Mouse (Mus musculus) macrophage (primary cell): ENCODE results near the gene Gm33543. TPM values are rescaled to one million over a fixed set of nuclear protein-coding genes. Genes with fewer than 3 reads are reported as not detected.

Experiments used
- H3K27ac ChIP-seq: fragments of 350-480 bp; formaldehyde crosslinking; 2 replicates; pipeline ENCODE4 v1.9.0; 2021
- H3K36me3 ChIP-seq: fragments of 350-480 bp; formaldehyde crosslinking; 2 replicates; pipeline ENCODE4 v1.9.0; 2021; ENCODE audit errors: inconsistent target
- H3K4me3 ChIP-seq: fragments of 350-480 bp; formaldehyde crosslinking; 2 replicates; pipeline ENCODE4 v1.9.0; 2021; ENCODE audit errors: inconsistent target
- H3K79me2 ChIP-seq: fragments of 350-480 bp; formaldehyde crosslinking; 2 replicates; pipeline ENCODE4 v1.9.0; 2021; ENCODE audit errors: inconsistent target
- WGBS: methylation state at CpG from one replicate; pipeline ENCODE4 v1.1.7; 2026; ENCODE audit warnings: inconsistent platforms; ENCODE audit not compliant: missing documents; 5-methylcytosine and 5-hydroxymethylcytosine counted together
- polyA plus RNA-seq: library from polyadenylated mRNA; stranded (reverse); fragments of 250-400 nt; gene quantifications from 3 replicates; pipeline ENCODE4 v1.2.4, GENCODE M21; 2018; ENCODE audit warnings: inconsistent platforms

Gm33543 gene
- polyA plus RNA-seq, 1 experiment from 2014 or later: not detected

DNA sequence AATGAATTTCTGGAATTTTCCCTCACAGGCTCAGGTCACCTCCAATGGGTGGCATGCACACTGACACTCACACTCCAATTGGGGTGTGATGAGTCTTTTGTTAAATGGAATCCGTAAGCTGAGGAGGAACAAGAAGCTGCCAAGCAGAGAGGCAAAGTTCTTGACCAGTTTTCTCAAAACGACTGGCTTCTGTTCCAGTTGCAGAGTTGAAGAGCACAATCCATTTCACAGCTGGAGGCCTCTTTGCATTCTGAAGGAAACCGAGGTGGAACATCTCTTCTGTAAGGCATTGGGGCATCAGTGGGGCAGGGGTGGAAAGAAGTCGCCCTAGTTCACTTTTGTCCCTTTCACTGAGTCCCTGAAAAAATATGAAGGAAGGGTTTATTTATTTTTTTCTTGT, 30.9 kb downstream of the Gm33543 start:
- Histone ChIP-seq H3K36me3 (no peaks in the 10 kb centered on the region), H3K79me2 (no peaks in the 10 kb centered on the region), H3K27ac (no peak overlapping the region), H3K4me3 (no peak overlapping the region)
- WGBS: 94% methylated on average over 4 of the region's 4 CpGs

DNA sequence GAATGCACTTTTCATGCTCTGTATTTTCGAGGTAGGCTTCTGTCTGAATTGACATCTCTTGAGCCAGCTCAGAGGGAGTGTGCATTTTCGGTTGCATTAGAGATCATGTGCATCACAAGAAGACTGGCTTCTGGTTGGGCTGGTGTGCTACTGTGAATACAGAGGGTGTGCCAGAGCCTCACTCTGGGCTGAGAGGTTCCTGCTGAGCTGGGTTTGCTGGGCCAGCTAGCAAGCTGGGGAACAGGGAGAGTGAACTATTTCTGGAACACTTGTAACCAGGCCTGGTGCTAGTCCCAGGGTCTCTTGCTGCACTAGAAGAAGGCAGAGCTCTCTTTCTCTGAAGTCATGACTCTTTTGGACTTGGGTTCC, 41.3 kb downstream of the Gm33543 start:
- 92% methylated on average over 2 of the region's 2 CpGs for WGBS

GRCm38 (mm10) chr10:95800693-95801442, 41.9 kb downstream of the Gm33543 start:
- Histone ChIP-seq H3K36me3 (no peaks in the 10 kb centered on the region), H3K4me3 (no peak overlapping the region), H3K79me2 (no peaks in the 10 kb centered on the region), H3K27ac (no peak overlapping the region)
- 96% methylated on average over 7 of the region's 7 CpGs for WGBS

More for the DNA sequence above, 41.3 kb downstream of the Gm33543 start:
- H3K4me3 ChIP-seq: no peak overlapping the region
- no peaks in the 10 kb centered on the region for H3K79me2 ChIP-seq
- no peak overlapping the region for H3K27ac ChIP-seq
- H3K36me3 ChIP-seq: no peaks in the 10 kb centered on the region

DNA sequence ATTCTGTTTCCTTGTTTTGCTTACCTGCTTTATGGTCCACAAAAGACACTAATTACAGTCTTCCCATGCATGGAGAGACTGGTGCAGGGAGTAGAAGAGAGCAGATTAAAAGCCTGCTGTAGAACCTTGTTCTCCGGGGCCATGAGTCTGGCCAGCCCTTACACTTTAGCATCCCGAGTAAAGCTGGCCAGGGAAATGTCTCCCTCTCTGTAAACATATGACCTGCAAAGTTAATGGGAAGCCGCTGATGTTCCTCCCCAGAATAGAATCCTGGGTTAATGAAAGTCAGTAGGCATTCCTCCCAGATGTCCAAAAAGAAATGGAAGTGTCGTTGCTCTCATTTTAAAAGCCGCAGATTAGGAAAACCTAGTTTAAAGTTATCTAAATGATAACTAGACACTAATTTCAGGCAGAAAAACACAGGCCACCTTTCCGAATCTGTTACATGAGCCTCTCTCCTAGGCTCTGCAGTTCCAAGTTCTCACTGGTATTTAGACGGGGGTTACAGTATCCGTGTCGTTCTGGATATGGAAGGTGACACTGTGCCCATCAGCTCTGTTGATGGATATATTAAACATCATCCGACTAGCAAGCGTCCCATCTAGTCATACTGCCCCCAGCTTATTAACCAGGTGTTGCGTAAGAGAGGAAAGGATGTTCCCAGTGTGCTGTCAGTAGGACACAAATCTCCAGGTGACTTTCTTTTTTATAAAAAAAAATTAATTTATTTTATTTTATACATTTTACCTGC, 44.9 kb downstream of the Gm33543 start:
- Histone ChIP-seq H3K4me3 (no peak overlapping the region), H3K27ac (no peak overlapping the region), H3K36me3 (no peaks in the 10 kb centered on the region), H3K79me2 (no peaks in the 10 kb centered on the region)
- WGBS: 98% methylated on average over 12 of the region's 12 CpGs

GRCm38 (mm10) chr10:95795500-95795899, 47.2 kb downstream of the Gm33543 start:
- no peak overlapping the region for H3K4me3 ChIP-seq
- no peaks in the 10 kb centered on the region for H3K79me2 ChIP-seq
- no peaks in the 10 kb centered on the region for H3K36me3 ChIP-seq
- 53% methylated on average over 4 of the region's 4 CpGs for WGBS
- no peak overlapping the region for H3K27ac ChIP-seq

DNA sequence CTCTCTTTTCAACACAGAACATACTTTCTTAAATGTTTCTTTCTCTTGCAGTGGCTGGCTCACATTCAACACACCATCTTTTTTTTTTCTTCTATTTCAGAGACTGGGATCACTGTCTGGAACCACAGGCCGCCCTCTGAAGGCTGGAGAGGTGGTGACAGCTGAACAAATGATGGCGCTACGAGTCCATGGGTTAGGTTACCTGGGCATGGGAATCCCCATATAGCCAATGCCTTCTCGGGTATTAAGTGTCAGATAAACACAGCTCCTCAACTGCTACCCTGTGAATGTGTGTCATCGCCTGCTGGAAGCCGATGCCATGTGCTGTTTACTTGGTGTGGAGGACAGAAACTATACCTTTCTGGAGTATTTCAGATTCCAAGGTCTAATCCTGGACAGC, 48.0 kb downstream of the Gm33543 start:
- WGBS: 100% methylated on average over 4 of the region's 6 CpGs
- Histone ChIP-seq H3K79me2 (no peaks in the 10 kb centered on the region), H3K27ac (no peak overlapping the region), H3K36me3 (no peaks in the 10 kb centered on the region), H3K4me3 (no peak overlapping the region)

DNA sequence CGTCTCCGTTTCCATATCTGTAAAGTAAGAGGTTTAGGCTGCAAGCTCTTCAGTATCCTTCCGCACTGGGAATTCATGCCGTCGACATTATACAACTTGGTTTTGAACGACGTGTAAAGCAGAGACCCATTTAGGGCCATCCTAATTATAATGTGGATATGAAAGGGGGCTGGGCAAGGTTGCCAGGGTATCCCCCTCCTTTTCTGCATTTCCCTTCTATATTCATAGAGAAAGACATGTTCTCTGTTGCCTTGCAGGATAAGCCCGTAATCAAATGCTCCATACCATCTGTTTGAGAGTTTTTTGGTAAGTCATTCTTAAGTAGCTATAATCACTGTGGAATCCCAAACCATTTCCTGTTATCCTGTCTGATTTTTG, 51.3 kb downstream of the Gm33543 start:
- no peaks in the 10 kb centered on the region for H3K79me2 ChIP-seq
- no peak overlapping the region for H3K4me3 ChIP-seq
- H3K36me3 ChIP-seq: no peaks in the 10 kb centered on the region
- 94% methylated on average over 8 of the region's 8 CpGs for WGBS
- no peak overlapping the region for H3K27ac ChIP-seq

GRCm38 (mm10) chr10:95790771-95791426, 51.8 kb downstream of the Gm33543 start:
- Histone ChIP-seq H3K4me3 (no peak overlapping the region), H3K27ac (no peak overlapping the region), H3K36me3 (no peaks in the 10 kb centered on the region), H3K79me2 (no peaks in the 10 kb centered on the region)
- 83% methylated on average over 15 of the region's 15 CpGs for WGBS

GRCm38 (mm10) chr10:95787176-95787575, 55.6 kb downstream of the Gm33543 start:
- H3K27ac ChIP-seq: no peak overlapping the region
- no peak overlapping the region for H3K4me3 ChIP-seq
- no peaks in the 10 kb centered on the region for H3K79me2 ChIP-seq
- WGBS: 94% methylated on average over 2 of the region's 2 CpGs
- no peaks in the 10 kb centered on the region for H3K36me3 ChIP-seq

DNA sequence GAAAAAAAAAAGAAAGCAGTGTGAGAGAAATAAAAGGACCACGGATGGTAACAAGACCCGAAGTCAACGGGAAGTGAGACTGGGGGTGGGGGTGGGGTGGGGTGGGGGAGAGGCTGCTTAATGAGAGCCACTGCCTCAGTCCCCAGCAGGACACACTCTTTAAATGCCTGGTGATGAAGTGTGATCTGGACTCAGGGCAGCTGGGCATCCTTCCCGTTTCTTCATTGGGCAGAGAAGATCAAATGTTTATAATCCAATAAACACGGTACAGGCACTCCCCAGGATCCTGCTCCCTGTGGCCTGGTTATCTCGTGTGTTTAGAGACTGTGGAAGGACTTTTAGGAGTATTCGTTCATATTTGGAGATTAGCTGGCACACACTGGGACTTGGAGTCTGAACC, 57.9 kb downstream of the Gm33543 start:
- no peaks in the 10 kb centered on the region for H3K79me2 ChIP-seq
- H3K27ac ChIP-seq: no peak overlapping the region
- no peak overlapping the region for H3K4me3 ChIP-seq
- no peaks in the 10 kb centered on the region for H3K36me3 ChIP-seq
- 69% methylated on average over 7 of the region's 7 CpGs for WGBS

DNA sequence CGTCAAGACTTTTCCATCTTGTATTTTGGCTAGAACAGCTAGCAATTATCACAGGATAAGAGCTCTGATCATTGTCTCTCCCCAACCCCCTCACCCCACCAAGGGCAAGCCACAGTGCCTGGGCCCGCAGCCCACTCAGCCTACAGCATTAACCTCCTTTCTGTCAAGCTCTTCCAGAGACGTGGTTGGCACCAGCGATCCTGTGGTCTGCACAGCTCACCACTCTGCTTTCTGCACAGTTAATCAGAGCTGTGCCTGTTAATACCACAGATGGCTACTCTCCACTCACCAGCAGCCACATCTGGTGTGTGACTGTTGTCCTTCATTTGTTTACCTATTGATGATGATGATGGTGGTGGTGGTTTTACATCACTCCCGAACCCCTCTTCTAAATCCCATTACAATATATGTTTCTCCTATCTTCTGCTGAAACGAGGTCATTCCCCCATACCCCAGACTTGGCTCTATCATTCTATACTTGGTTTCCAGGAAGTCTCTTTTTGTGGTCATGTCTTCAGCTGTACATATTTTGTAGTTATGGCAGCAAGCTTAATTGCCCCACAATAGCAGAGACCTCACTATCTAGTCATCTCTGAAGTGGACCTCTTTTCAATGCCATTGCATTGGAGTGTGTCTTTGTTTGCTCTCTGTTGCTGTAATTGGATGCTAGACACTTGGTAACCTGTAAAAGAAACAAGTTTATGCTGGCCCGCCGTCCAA, 61.7 kb downstream of the Gm33543 start:
- H3K36me3 ChIP-seq: no peaks in the 10 kb centered on the region
- no peak overlapping the region for H3K4me3 ChIP-seq
- H3K79me2 ChIP-seq: no peaks in the 10 kb centered on the region
- WGBS: 57% methylated on average over 8 of the region's 8 CpGs
- no peak overlapping the region for H3K27ac ChIP-seq

DNA sequence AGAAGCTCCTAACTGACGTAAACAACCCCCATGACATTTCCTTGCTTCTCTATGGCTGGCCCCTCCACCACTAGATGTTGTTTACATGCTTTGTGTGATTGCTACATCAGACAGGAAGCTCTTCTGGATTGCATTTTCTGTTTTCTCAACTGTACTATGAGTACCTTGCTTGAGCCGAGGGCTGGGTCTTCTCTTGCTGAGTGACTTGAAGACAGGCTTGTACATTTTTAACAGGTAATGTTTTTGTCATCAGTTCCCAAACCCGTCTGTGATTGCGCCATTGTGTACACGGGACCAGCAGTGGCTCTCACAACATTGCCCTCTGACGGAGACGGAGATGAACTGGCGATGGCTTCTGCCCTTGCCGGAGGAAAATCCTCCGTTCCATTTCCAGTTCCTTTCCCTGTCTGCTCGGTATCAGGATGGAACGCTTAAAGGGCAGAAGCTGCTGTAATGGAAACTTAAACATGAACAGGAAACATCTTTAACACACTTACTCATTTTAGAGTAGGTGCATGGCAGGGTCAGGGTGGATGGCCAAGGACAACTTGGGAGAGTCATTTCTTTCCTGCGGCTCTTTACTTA, 62.8 kb downstream of the Gm33543 start:
- WGBS: 72% methylated on average over 13 of the region's 13 CpGs
- H3K27ac ChIP-seq: no peak overlapping the region
- H3K79me2 ChIP-seq: no peaks in the 10 kb centered on the region
- no peak overlapping the region for H3K4me3 ChIP-seq
- no peaks in the 10 kb centered on the region for H3K36me3 ChIP-seq

DNA sequence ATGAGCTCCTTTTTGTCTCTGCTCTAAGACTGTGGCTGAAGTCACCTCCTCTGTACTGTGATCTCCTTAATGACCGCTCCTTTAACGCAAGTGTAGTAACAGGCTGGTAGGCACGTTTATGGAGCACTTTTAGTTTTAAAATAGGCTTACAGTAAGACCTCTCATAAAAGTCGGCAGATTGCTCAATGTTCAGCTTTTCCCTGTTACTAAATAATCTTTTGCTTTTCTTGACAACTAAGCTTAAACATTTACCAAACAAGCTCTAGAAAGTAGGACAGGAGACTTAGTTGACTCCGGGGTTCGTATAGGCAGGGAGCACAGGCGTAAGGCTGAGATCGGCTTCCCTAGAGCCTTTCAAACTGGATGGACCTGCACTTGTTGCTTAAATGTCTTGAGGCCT, 64.1 kb downstream of the Gm33543 start:
- WGBS: 76% methylated on average over 8 of the region's 8 CpGs
- no peaks in the 10 kb centered on the region for H3K36me3 ChIP-seq
- no peaks in the 10 kb centered on the region for H3K79me2 ChIP-seq
- no peak overlapping the region for H3K27ac ChIP-seq
- H3K4me3 ChIP-seq: no peak overlapping the region

DNA sequence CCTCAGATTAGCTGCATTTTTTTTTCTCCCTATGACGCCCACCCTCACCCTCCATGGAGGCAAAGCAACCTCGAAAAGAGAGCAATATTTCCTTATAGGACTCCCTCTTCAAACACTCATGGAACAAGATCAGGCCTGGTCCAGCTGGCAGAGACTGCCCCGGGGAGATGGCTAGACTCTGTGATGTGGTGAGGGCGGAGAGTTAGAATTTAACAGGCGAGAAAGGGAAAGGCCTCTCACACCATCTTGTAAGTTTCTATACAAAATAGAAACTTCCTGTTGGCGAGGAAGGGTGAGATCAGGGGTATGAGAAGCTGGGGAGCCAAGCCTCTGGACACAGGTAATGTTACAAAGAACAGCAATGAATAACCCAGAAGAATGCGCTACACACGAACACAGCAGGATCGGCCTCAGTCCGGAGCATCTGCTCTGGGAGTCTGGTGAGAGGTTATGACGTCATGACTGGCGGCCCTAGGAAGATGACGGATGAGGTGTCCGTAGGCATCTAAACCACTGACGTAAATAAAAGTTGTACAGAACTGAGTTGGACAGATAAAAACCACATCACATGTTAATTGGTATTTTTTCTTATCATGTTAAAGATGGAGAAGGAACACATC, 64.9 kb downstream of the Gm33543 start:
- 95% methylated on average over 15 of the region's 15 CpGs for WGBS
- no peak overlapping the region for H3K4me3 ChIP-seq
- H3K27ac ChIP-seq: no peak overlapping the region
- no peaks in the 10 kb centered on the region for H3K79me2 ChIP-seq
- H3K36me3 ChIP-seq: no peaks in the 10 kb centered on the region
